Mouse (Mus musculus) hindbrain, embryonic 12.5 days (tissue): ENCODE measurements around the gene Psd. TPM values are rescaled to one million over a fixed set of nuclear protein-coding genes. Genes with fewer than 3 reads are reported as not detected.
A peak's percentile ranks its signal among the peaks of the same experiment; 100 is the strongest.

ENCODE experiments used
- ATAC-seq: fragments of 200-750 bp; cut with Nextera tagmentation; 2 replicates; pipeline ENCODE4 v1.8.0; 2017; ENCODE audit warnings: moderate TSS enrichment; ENCODE audit not compliant: low FRiP score
- H3K27ac ChIP-seq: fragments of 300-500 bp; sonication (generic); 2 replicates; pipeline ENCODE4 v1.5.1; 2016; ENCODE audit warnings: mild to moderate bottlenecking
- H3K27me3 ChIP-seq: fragments of 300-500 bp; sonication (generic); 2 replicates; pipeline ENCODE4 v1.6.1; 2016; ENCODE audit warnings: mild to moderate bottlenecking
- H3K36me3 ChIP-seq: fragments of 300-500 bp; sonication (generic); 2 replicates; pipeline ENCODE4 v1.6.1; 2016; ENCODE audit warnings: mild to moderate bottlenecking
- H3K4me1 ChIP-seq: fragments of 300-500 bp; sonication (generic); 2 replicates; pipeline ENCODE4 v1.6.1; 2016
- H3K4me2 ChIP-seq: fragments of 300-500 bp; sonication (generic); replicated peaks from 2 replicates; pipeline ENCODE4 v1.6.1; 2016; ENCODE audit warnings: mild to moderate bottlenecking
- H3K4me3 ChIP-seq: fragments of 300-500 bp; sonication (generic); 2 replicates; pipeline ENCODE4 v1.5.1; 2016; ENCODE audit warnings: mild to moderate bottlenecking
- H3K9ac ChIP-seq: fragments of 300-500 bp; sonication (generic); 2 replicates; pipeline ENCODE4 v1.6.1; 2016; ENCODE audit warnings: mild to moderate bottlenecking, moderate library complexity
- H3K9me3 ChIP-seq: fragments of 300-500 bp; sonication (generic); replicated peaks from 2 replicates; pipeline ENCODE4 v1.6.1; 2016; ENCODE audit warnings: mild to moderate bottlenecking
- WGBS: fragments of 180-500 bp; shearing (Covaris S2); methylation state at CpG from one replicate; pipeline ENCODE4 v1.1.7; 2016; 5-methylcytosine and 5-hydroxymethylcytosine counted together
- polyA plus RNA-seq: library from polyadenylated mRNA; unstranded; fragments of >200 nt; fragmentation: Nextera tagmentation; extraction: Ambion mirVana; gene quantifications from 2 replicates; pipeline ENCODE4 v1.2.1, GENCODE M21; 2016

Gene Psd
- polyA plus RNA-seq, 1 experiment from 2014 or later, result 34.7 TPM

GRCm38 (mm10) chr19:46324366-46324765, 2.6 kb downstream of the Psd start:
- H3K9ac ChIP-seq, result no peak overlapping the region
- H3K4me1 ChIP-seq, result peaks cover 61% of the 10 kb centered on the region
- WGBS, result 77% methylated on average over 11 of the region's 11 CpGs

GRCm38 (mm10) chr19:46323716-46324115, 3.2 kb downstream of the Psd start:
- no peak for ATAC-seq

More at GRCm38 (mm10) chr19:46324366-46324765, 2.6 kb downstream of the Psd start:
- ATAC-seq, result no peak
- H3K27ac ChIP-seq, result no peak overlapping the region
- H3K27me3 ChIP-seq, result peaks cover 71% of the 10 kb centered on the region
- H3K36me3 ChIP-seq, result no peaks in the 10 kb centered on the region
- no peak overlapping the region for H3K4me2 ChIP-seq
- H3K9me3 ChIP-seq, result no peaks in the 10 kb centered on the region
- no peak overlapping the region for H3K4me3 ChIP-seq

GRCm38 (mm10) chr19:46322996-46323572, 3.9 kb downstream of the Psd start:
- Histone ChIP-seq H3K4me2 (0 out of 2 replicates have a peak overlapping the region, but pooled peaks have one; percentile 41), H3K4me3 (no peak overlapping the region), H3K4me1 (peaks cover 66% of the 10 kb centered on the region), H3K27ac (no peak overlapping the region), H3K36me3 (no peaks in the 10 kb centered on the region), H3K9ac (0 out of 2 replicates have a peak overlapping the region, but pooled peaks have one; percentile 35), H3K27me3 (peaks cover 84% of the 10 kb centered on the region), H3K9me3 (no peaks in the 10 kb centered on the region)
- ATAC-seq, result no peak
- 82% methylated on average over 13 of the region's 13 CpGs for WGBS

More at GRCm38 (mm10) chr19:46323716-46324115, 3.2 kb downstream of the Psd start:
- 71% methylated on average over 5 of the region's 5 CpGs for WGBS
- no peak overlapping the region for H3K4me3 ChIP-seq
- H3K4me1 ChIP-seq, result peaks cover 61% of the 10 kb centered on the region
- no peak overlapping the region for H3K4me2 ChIP-seq
- no peak overlapping the region for H3K27ac ChIP-seq
- H3K9ac ChIP-seq, result peak overlapping the region; percentile 35; the same call in 1 of the 2 replicates
- H3K27me3 ChIP-seq, result peaks cover 78% of the 10 kb centered on the region
- H3K36me3 ChIP-seq, result no peaks in the 10 kb centered on the region
- H3K9me3 ChIP-seq, result no peaks in the 10 kb centered on the region

- peak overlapping the region; percentile 41 for H3K4me2 ChIP-seq
- H3K27ac ChIP-seq, result peak overlapping the region; percentile 86
- no peak for ATAC-seq
- H3K4me1 ChIP-seq, result peaks cover 67% of the 10 kb centered on the region
- H3K4me3 ChIP-seq, result no peak overlapping the region
- 57% methylated on average over 11 of the region's 11 CpGs for WGBS
- no peaks in the 10 kb centered on the region for H3K36me3 ChIP-seq
- peaks cover 90% of the 10 kb centered on the region for H3K27me3 ChIP-seq
- peak overlapping the region; percentile 23; the same call in 1 of the 2 replicates for H3K9ac ChIP-seq
- H3K9me3 ChIP-seq, result no peaks in the 10 kb centered on the region
Measured at GRCm38 (mm10) chr19:46322144-46322995, 4.6 kb downstream of the Psd start.

- peak overlapping the region; percentile 23; the same call in 1 of the 2 replicates for H3K9ac ChIP-seq
- no peaks in the 10 kb centered on the region for H3K9me3 ChIP-seq
- WGBS, result 19% methylated on average over 6 of the region's 6 CpGs
- H3K36me3 ChIP-seq, result no peaks in the 10 kb centered on the region
- H3K27ac ChIP-seq, result peak overlapping the region; percentile 86
- ATAC-seq, result peak; percentile 77
- H3K27me3 ChIP-seq, result peaks cover 93% of the 10 kb centered on the region
- H3K4me1 ChIP-seq, result peaks cover 62% of the 10 kb centered on the region
- peak overlapping the region; percentile 41 for H3K4me2 ChIP-seq
- H3K4me3 ChIP-seq, result no peak overlapping the region
Measured at GRCm38 (mm10) chr19:46321101-46321943, 5.6 kb downstream of the Psd start.

- no peak overlapping the region for H3K9ac ChIP-seq
- H3K27ac ChIP-seq, result 0 out of 2 replicates have a peak overlapping the region, but pooled peaks have one; percentile 86
- H3K9me3 ChIP-seq, result no peaks in the 10 kb centered on the region
- H3K27me3 ChIP-seq, result peaks cover 93% of the 10 kb centered on the region
- ATAC-seq, result no peak
- peaks cover 62% of the 10 kb centered on the region for H3K4me1 ChIP-seq
- H3K36me3 ChIP-seq, result no peaks in the 10 kb centered on the region
- H3K4me2 ChIP-seq, result no peak overlapping the region
- 83% methylated on average over 8 of the region's 8 CpGs for WGBS
- H3K4me3 ChIP-seq, result no peak overlapping the region
Measured at GRCm38 (mm10) chr19:46320076-46320785, 6.7 kb downstream of the Psd start.

- H3K27me3 ChIP-seq, result peaks cover 93% of the 10 kb centered on the region
- no peaks in the 10 kb centered on the region for H3K36me3 ChIP-seq
- H3K9me3 ChIP-seq, result no peaks in the 10 kb centered on the region
- H3K9ac ChIP-seq, result 0 out of 2 replicates have a peak overlapping the region, but pooled peaks have one; percentile 13
- WGBS, result 11% methylated on average over 16 of the region's 16 CpGs
- H3K27ac ChIP-seq, result peak overlapping the region; percentile 30; the same call in 1 of the 2 replicates
- H3K4me3 ChIP-seq, result peak overlapping the region; percentile 47
- H3K4me1 ChIP-seq, result peaks cover 62% of the 10 kb centered on the region
- H3K4me2 ChIP-seq, result peak overlapping the region; percentile 73
- no peak for ATAC-seq
Measured at GRCm38 (mm10) chr19:46318586-46319378, 8.2 kb downstream of the Psd start.

GRCm38 (mm10) chr19:46318031-46318471, 8.9 kb downstream of the Psd start:
- WGBS, result 3% methylated on average over 20 of the region's 42 CpGs
- Histone ChIP-seq H3K4me3 (peak overlapping the region; percentile 47), H3K4me1 (peaks cover 59% of the 10 kb centered on the region), H3K27me3 (peaks cover 93% of the 10 kb centered on the region), H3K9me3 (no peaks in the 10 kb centered on the region), H3K9ac (peak overlapping the region; percentile 67), H3K27ac (peak overlapping the region; percentile 18; the same call in 1 of the 2 replicates), H3K4me2 (peak overlapping the region; percentile 73), H3K36me3 (peaks cover 6% of the 10 kb centered on the region; the same call in 1 of the 2 replicates)
- ATAC-seq, result no peak

- ATAC-seq, result 0 out of 2 replicates have a peak, but pooled peaks have one; percentile 23
- Histone ChIP-seq H3K36me3 (peaks cover 8% of the 10 kb centered on the region; the same call in 1 of the 2 replicates), H3K9me3 (no peaks in the 10 kb centered on the region), H3K9ac (peak overlapping the region; percentile 67), H3K27me3 (peaks cover 92% of the 10 kb centered on the region), H3K4me3 (peak overlapping the region; percentile 47), H3K4me2 (peak overlapping the region; percentile 73), H3K27ac (peak overlapping the region; percentile 18; the same call in 1 of the 2 replicates), H3K4me1 (peaks cover 54% of the 10 kb centered on the region)
- under 1% methylated on average over 36 of the region's 48 CpGs for WGBS
Measured at GRCm38 (mm10) chr19:46317546-46317885, 9.4 kb downstream of the Psd start.

GRCm38 (mm10) chr19:46316846-46317545, 10.0 kb downstream of the Psd start:
- H3K9ac ChIP-seq, result peak overlapping the region; percentile 67
- H3K27ac ChIP-seq, result 0 out of 2 replicates have a peak overlapping the region, but pooled peaks have one; percentile 18
- no peaks in the 10 kb centered on the region for H3K9me3 ChIP-seq
- H3K4me3 ChIP-seq, result peak overlapping the region; percentile 47
- ATAC-seq, result no peak
- peak overlapping the region; percentile 73 for H3K4me2 ChIP-seq
- peaks cover 92% of the 10 kb centered on the region for H3K27me3 ChIP-seq
- WGBS, result 37% methylated on average over 15 of the region's 15 CpGs
- peaks cover 49% of the 10 kb centered on the region for H3K4me1 ChIP-seq
- H3K36me3 ChIP-seq, result peaks cover 10% of the 10 kb centered on the region; the same call in 1 of the 2 replicates
